Mouse (Mus musculus) liver, adult 2 months (tissue): ENCODE results near the gene Metap1.

Source experiments
- CTCF ChIP-seq: fragments of 200-500 bp; IDR thresholded peaks from 2 replicates; pipeline ENCODE4 v1.5.1; 2011; ENCODE audit warnings: low read depth, low read length, control low read depth
- POLR2A ChIP-seq: fragments of 200-500 bp; IDR thresholded peaks from 2 replicates; pipeline ENCODE4 v1.6.1; 2011; ENCODE audit warnings: low read length, control low read depth; ENCODE audit not compliant: insufficient read depth; ENCODE audit errors: extremely low read depth

DNA sequence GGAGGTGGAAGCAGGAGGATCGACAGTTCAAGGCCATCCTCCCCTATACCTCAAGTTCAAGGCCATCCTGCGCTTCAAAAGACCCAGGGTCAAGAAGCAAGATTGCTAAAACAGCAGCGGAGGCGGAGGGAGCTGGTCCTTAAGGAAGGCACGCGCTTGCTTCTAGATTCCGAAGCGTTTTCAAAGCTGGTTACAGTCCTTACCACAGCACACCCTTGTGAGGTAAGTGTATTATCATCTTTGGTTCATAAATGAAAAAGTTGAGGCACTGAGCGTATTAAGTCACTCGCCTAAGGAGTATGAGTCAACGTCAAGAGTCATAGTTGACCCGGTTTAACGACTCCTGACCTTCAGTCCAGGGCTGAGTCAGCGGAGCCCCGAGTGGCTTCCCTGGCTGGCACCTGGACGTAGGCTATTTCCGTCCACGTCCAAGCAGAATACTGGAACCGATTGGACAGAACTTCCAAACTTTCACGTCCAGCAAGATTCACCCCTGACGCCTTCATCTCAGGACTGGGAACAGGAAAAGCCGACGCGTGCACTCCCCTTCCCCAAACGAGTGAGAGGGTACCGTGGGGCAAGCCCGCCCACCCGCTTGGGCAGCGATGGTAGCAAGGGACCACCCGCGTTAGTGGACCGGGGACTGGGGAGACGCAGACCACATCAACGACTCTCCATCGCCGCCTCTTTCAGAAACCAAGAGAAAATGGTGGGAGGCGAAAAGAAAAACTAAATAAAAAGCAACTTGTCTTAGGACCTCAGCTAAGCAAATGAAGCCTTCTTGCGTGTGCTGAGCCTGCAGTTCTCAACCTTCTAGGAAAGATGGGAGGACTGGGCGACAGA is 37.0 kb upstream of the Metap1 start, which contains the start of gene Eif4e:
- no peak for TF ChIP-seq CTCF
- TF ChIP-seq POLR2A = no peak
